Comparison of ENCODE assay signal across 20 mouse cellular contexts in the genomic region with DNA sequence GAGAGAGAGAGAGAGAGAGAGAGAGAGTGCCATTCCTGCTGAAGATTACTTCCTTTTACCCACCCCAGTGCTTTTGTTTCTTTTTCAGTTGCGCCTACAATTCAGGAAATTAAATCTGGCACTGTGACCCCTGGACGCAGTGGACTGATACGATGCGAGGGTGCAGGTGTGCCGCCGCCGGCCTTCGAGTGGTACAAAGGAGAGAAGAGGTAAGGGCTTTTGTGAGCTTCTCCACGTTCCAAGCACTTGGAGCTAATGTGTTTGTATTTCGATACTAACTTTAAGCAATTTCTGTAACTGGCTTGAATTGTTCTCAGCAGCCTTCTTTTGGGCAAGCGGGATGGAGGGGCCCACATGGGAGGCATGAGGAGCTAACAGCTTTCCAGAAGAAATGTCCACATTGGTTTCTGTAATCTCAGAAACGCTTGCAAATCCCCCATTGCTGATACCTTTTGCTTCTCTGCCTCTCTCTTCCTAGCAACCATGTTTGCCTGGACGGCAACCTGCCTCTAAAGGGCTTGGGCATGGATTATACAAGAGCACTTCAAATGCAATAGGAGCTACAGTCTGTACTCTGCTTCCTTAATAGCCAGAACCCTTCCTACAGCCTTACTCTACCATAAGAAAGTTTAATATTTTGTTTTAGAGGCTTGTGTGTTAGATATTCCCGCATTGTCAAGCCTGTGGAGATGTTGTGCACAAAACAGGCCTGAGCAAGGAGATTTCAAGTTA.
DNase-seq lines count a peak whose midpoint lies in the region; TF ChIP-seq lines count a peak whose summit lies in the region.
"Had no signal": no experiment of that assay in that cellular context is flagged by ENCODE, and none has a peak within 500 bp of the region (broad histone marks: within the 10 kb centered on the region; RNA-seq: fewer than 3 reads in every experiment).

No protein-coding gene starts in this region.

- TF ChIP-seq POLR2A in lung, adult 2 months (IDR thresholded peaks at IDR 0.05; ENCODE audit: borderline replicate concordance, extremely low read depth, low read depth, low read length), result no peak

- H3K4me1 ChIP-seq in lung, adult 2 months (ENCODE audit: control insufficient read depth, insufficient read depth, low read length), result no peaks in the 10 kb centered on the region
- H3K4me1 ChIP-seq: embryonic facial prominence, embryonic 10.5 days; embryonic facial prominence, embryonic 12.5 days; forebrain, embryonic 13.5 days; forebrain, embryonic 15.5 days had no signal

- no peak for TF ChIP-seq CTCF in lung, adult 2 months (IDR thresholded peaks at IDR 0.05; ENCODE audit: insufficient read depth, low read length)

- DNase-seq in lung, adult 2 months, result peak; percentile 4
- no peak for DNase-seq in lung, postnatal 10 days
- DNase-seq in ovary, postnatal 36 days (ENCODE audit: low spot score), result peak; percentile 3
- DNase-seq in ovary, postnatal 10 days (ENCODE audit: low spot score), result no peak
- DNase-seq in lung, postnatal 25 days (ENCODE audit: low spot score), result peak; percentile 5
- DNase-seq in frontal cortex, postnatal 25 days (ENCODE audit: low spot score in 2 of 2), result no peak
- DNase-seq in cerebellum, adult 8-10 months, result no peak
- DNase-seq: adrenal gland, adult 2 months; adrenal gland, postnatal 10 days; adrenal gland, postnatal 25 days; B cell, adult 2 months; cerebellum, adult 11 months; cerebellum, adult 18-20 months; cerebellum, adult 9-10 months; cerebellum, postnatal 10 days; cerebellum, postnatal 25 days had no signal

- WGBS in lung, adult 2 months, result 65% methylated on average over 14 of the region's 14 CpGs

- H3K4me3 ChIP-seq in lung, adult 2 months (replicated peaks; ENCODE audit: extremely low read depth, low read depth, low read length), result no peak overlapping the region
- H3K4me3 ChIP-seq: embryonic facial prominence, embryonic 10.5 days; embryonic facial prominence, embryonic 12.5 days; forebrain, embryonic 13.5 days; forebrain, embryonic 15.5 days had no signal

Comparison
In these comparisons a context has a peak if more than half of its experiments do, and no peak if none do; other contexts are left out.
1. DNase-seq: peak in lung, adult 2 months (single experiment), ovary, postnatal 36 days (single experiment) and lung, postnatal 25 days (single experiment); none in lung, postnatal 10 days (single experiment), ovary, postnatal 10 days (single experiment), frontal cortex, postnatal 25 days (0 of 2) and cerebellum, adult 8-10 months (single experiment).